Mouse (Mus musculus) limb, embryonic 14.5 days (tissue): ENCODE results near the gene Ust. TPM values are rescaled to one million over a fixed set of nuclear protein-coding genes. Genes with fewer than 3 reads are reported as not detected.

Experiments
- ATAC-seq: fragments of 200-750 bp; cut with Nextera tagmentation; 2 replicates; pipeline ENCODE4 v1.8.0; 2017; ENCODE audit warnings: low read depth, moderate number of reproducible peaks, moderate TSS enrichment; ENCODE audit not compliant: low FRiP score
- DNase-seq: peaks from one replicate; pipeline ENCODE4 v3.0.0-alpha.2; 2015; ENCODE audit warnings: low spot score
- H3K27ac ChIP-seq: fragments of 300-500 bp; sonication (generic); replicated peaks from 2 replicates; pipeline ENCODE4 v1.5.1; 2014; ENCODE audit warnings: low read depth, mild to moderate bottlenecking, low read length, moderate library complexity, mixed read lengths
- H3K27me3 ChIP-seq: fragments of 300-500 bp; sonication (generic); 2 replicates; pipeline ENCODE4 v1.6.1; 2014; ENCODE audit warnings: low read length, mixed read lengths; ENCODE audit not compliant: control insufficient read depth, insufficient read depth
- H3K36me3 ChIP-seq: fragments of 300-500 bp; sonication (generic); 2 replicates; pipeline ENCODE4 v1.6.1; 2014; ENCODE audit warnings: mild to moderate bottlenecking, low read length, moderate library complexity, mixed read lengths; ENCODE audit not compliant: control insufficient read depth, insufficient read depth
- H3K4me1 ChIP-seq: fragments of 300-500 bp; sonication (generic); 2 replicates; pipeline ENCODE4 v1.6.1; 2014; ENCODE audit warnings: antibody characterized with exemption, low read length, mixed read lengths; ENCODE audit not compliant: control insufficient read depth, insufficient read depth
- H3K4me2 ChIP-seq: fragments of 300-500 bp; sonication (generic); replicated peaks from 2 replicates; pipeline ENCODE4 v1.6.1; 2014; ENCODE audit warnings: low read depth, mild to moderate bottlenecking, low read length, moderate library complexity; ENCODE audit not compliant: severe bottlenecking
- H3K4me3 ChIP-seq: fragments of 300-500 bp; sonication (generic); replicated peaks from 2 replicates; pipeline ENCODE4 v1.5.1; 2014; ENCODE audit warnings: low read length
- H3K9ac ChIP-seq: fragments of 300-500 bp; sonication (generic); 2 replicates; pipeline ENCODE4 v1.6.1; 2014; ENCODE audit warnings: mild to moderate bottlenecking, low read depth, low read length, moderate library complexity; ENCODE audit not compliant: severe bottlenecking
- H3K9me3 ChIP-seq: fragments of 300-500 bp; sonication (generic); 2 replicates; pipeline ENCODE4 v1.6.1; 2016; ENCODE audit warnings: low read length; ENCODE audit not compliant: control insufficient read depth
- POLR2A ChIP-seq: fragments of 200-500 bp; IDR thresholded peaks from 2 replicates; pipeline ENCODE4 v1.8.0; 2012; ENCODE audit warnings: inconsistent platforms, mild to moderate bottlenecking, moderate library complexity, borderline replicate concordance; ENCODE audit not compliant: insufficient read depth, insufficient read length; ENCODE audit errors: extremely low read depth
- WGBS: fragments of 180-500 bp; shearing (Covaris S2); extraction: QIAGEN DNeasy Blood & Tissue Kit; methylation state at CpG from one replicate; pipeline ENCODE4 v1.1.7; 2014; 5-methylcytosine and 5-hydroxymethylcytosine counted together
- polyA plus RNA-seq, 2 experiments: library from polyadenylated mRNA; depleted of rRNA in 1 of 2; stranded (reverse) in 1 of 2; unstranded in 1 of 2; fragments of >200 nt; fragmentation: Nextera tagmentation in 1 of 2; extraction: Ambion mirVana in 1 of 2; gene quantifications; 2 replicates each; pipeline versions ENCODE4 v1.2.1 to v1.2.3; 2012 to 2014

Ust gene
- polyA plus RNA-seq, 2 experiments: 9.9 to 14.5 TPM

DNA sequence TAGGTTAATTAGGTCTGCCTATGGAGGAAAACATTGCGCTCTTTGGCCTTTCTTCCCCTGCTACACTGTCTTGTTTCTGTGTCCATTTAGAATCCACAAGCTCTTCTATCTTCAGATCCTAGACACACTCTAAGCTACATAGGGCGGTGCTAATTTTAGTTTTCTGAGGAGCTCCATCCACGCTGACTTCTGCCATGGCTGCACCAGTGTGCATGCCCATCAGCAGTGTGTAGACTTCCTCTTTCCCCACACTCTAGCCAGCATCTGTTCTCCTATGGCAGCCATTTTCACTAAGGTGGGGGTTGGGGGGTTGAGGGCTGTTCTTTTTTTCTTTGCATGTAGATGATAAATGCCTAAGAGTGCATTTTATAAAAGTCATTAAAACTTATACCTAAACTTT, 268.6 kb downstream of the Ust start:
- Histone ChIP-seq H3K9me3 (no peaks in the 10 kb centered on the region), H3K9ac (no peak overlapping the region), H3K4me2 (no peak overlapping the region), H3K27me3 (no peaks in the 10 kb centered on the region), H3K4me3 (no peak overlapping the region), H3K36me3 (0 out of 2 replicates have a peak, but pooled peaks cover 2% of the 10 kb centered on the region), H3K27ac (no peak overlapping the region), H3K4me1 (no peaks in the 10 kb centered on the region)
- TF ChIP-seq POLR2A: no peak
- 91% methylated on average over 3 of the region's 3 CpGs for WGBS
- DNase-seq (no peak), ATAC-seq (no peak)

DNA sequence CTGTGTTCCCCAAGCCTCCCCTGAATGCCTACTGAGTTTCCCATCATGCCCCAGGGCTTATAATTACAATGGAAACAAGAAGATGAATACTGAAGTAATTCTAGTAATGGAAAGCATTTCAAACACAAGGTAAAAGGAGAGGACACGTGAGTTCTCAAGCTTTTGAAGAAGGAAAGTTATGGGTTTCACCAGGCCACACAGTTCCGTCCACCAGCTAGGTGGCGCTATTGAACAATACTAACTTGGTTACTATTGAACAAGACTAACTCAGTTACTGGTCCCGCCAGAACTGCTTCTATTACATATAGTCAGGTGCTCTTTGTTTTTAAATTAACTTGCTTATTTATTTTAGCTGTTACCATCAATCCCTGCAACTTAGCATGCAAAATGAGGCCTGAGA, 276.3 kb downstream of the Ust start:
- DNase-seq (peak; percentile 85), ATAC-seq (no peak)
- TF ChIP-seq POLR2A: no peak
- Histone ChIP-seq H3K9ac (no peak overlapping the region), H3K4me3 (no peak overlapping the region), H3K9me3 (no peaks in the 10 kb centered on the region), H3K27me3 (no peaks in the 10 kb centered on the region), H3K27ac (no peak overlapping the region), H3K36me3 (no peaks in the 10 kb centered on the region), H3K4me1 (no peaks in the 10 kb centered on the region), H3K4me2 (no peak overlapping the region)
- WGBS: 12% methylated on average over 4 of the region's 4 CpGs

DNA sequence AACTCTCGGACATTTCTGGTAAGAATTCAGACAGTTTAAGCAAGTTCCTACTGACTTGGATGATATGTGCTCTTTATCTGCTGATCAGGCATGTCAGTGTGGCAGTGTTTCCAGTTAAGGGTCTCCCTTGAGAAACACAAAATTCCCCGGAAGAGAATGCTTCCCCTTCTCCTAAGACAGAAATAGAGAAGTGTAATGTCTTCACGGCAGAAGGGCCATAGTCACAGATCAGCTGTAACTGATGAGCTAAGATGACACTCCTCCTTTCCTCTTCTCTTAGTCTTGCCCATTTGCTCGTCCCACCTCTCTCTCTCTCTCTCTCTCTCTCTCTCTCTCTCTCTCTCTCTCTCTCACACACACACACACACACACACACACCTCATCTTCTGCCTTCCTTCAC, 277.9 kb downstream of the Ust start:
- Histone ChIP-seq H3K27ac (no peak overlapping the region), H3K36me3 (no peaks in the 10 kb centered on the region), H3K4me3 (no peak overlapping the region), H3K9me3 (no peaks in the 10 kb centered on the region), H3K9ac (no peak overlapping the region), H3K27me3 (no peaks in the 10 kb centered on the region), H3K4me1 (no peaks in the 10 kb centered on the region), H3K4me2 (no peak overlapping the region)
- no peak for ATAC-seq
- no peak for TF ChIP-seq POLR2A
- no peak for DNase-seq
- WGBS: 60% methylated on average over 4 of the region's 4 CpGs

DNA sequence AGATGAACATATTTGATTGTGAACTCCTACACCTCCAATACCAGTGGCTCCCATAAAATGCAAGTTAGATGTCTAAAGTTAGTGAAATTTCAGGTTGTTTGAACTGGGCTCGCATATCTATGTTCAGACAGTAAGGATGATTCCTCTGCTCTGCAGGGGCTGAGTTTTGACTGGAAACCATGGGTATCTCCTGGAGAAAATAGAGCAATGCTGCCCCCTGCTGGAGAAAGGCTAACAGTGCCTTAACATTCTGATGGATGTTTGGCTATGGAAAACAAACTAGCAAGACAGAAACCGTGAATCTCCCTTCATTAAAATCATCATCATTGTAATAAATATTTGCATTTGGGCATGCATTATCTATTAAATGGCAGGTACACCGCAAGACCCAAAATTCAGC, 278.4 kb downstream of the Ust start:
- Histone ChIP-seq H3K9me3 (no peaks in the 10 kb centered on the region), H3K27ac (no peak overlapping the region), H3K4me2 (no peak overlapping the region), H3K27me3 (no peaks in the 10 kb centered on the region), H3K9ac (no peak overlapping the region), H3K36me3 (no peaks in the 10 kb centered on the region), H3K4me1 (no peaks in the 10 kb centered on the region), H3K4me3 (no peak overlapping the region)
- ATAC-seq: no peak
- WGBS: 11% methylated on average over 3 of the region's 3 CpGs
- peak; percentile 73 for DNase-seq
- no peak for TF ChIP-seq POLR2A

DNA sequence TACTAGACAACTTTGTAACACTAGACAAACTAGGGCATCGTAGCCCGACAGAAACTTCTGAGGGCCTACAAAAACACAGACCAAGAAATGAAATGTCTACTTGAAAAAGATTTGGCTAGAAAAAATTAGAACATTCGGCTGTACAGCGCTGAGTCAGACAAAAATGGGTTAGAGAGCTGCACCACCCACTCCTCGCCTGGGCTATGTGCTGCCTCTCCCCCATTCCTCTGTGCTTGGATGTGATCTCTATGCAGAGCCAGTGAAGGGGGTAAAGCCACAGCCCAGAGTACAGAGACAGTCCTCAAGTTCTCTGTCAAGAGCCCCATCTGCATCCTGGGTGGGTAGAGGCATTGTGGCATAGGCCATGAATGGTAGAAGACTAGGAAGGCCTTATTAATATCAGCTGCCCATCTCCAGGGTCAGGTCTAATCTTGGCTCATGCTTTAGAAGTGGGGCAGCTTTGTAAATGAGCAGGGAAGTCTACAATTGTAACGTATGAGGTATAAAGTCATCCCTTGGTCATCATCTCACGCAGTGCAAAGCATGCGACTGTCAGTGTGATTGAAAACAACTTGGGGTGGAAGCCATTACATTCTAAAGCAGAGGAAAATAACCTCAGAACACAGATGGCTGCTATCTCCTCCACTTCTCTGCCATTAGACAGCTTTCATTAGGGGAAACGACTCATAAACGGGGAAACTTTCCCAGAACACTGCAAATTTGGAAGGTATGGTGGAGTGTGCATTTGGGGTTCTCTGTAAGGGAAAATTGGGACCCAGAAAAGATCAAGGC, 281.6 kb downstream of the Ust start:
- Histone ChIP-seq H3K4me1 (0 out of 2 replicates have a peak, but pooled peaks cover under 1% of the 10 kb centered on the region), H3K4me3 (no peak overlapping the region), H3K4me2 (no peak overlapping the region), H3K27me3 (no peaks in the 10 kb centered on the region), H3K9me3 (no peaks in the 10 kb centered on the region), H3K36me3 (no peaks in the 10 kb centered on the region), H3K9ac (no peak overlapping the region), H3K27ac (no peak overlapping the region)
- ATAC-seq (no peak), DNase-seq (no peak)
- 86% methylated on average over 10 of the region's 10 CpGs for WGBS
- no peak for TF ChIP-seq POLR2A
